Mouse (Mus musculus) cortical plate, adult 2 months (tissue): ENCODE measurements around the gene Hist1h2ah.

ENCODE experiments used
- CTCF ChIP-seq: fragments of 200-500 bp; IDR thresholded peaks from 2 replicates; pipeline ENCODE4 v1.5.1; 2011; ENCODE audit warnings: mild to moderate bottlenecking, control low read depth, low read length; ENCODE audit not compliant: insufficient read depth; ENCODE audit errors: extremely low read depth
- POLR2A ChIP-seq: fragments of 200-500 bp; IDR thresholded peaks from 2 replicates; pipeline ENCODE4 v1.6.1; 2011; ENCODE audit warnings: mild to moderate bottlenecking, low read length, control low read depth; ENCODE audit not compliant: insufficient read depth; ENCODE audit errors: extremely low read depth

DNA sequence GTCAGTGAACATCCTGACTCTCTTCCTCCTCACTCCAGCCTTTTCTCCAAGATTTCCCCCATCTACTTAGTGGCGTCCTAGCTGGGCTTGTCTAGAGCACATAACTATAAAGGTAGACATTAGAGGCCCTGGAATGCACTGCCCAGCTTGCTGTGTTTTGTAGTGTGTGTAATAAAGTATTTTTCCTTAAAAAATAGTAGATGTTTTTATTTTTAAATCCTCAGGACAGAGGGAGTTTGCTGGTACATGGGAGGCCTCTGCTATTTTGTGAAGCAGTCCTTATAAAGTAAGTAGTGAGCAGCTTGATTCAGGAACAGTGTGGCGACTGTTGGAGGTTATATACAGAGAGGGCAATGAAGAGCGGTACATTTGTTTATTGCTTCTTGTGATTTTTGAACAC, 26.7 kb downstream of the Hist1h2ah start:
- no peak for TF ChIP-seq CTCF
- no peak for TF ChIP-seq POLR2A
